Mouse (Mus musculus) cerebellum, postnatal 10 days (tissue): ENCODE measurements at regions not wholly inside any gene's neighbourhood (a gene's known extent, or its start where the extent isn't known, plus 50 kb on each side); places are given as distances from the start of the nearest gene placed in this dataset.

Experiments used
- DNase-seq, 2 experiments: peaks; one replicate each; pipeline ENCODE4 v3.0.0; 2021; ENCODE audit warnings: mixed read lengths in 2 of 2

- no peak for DNase-seq
These were observed 662.9 kb downstream of the Nr4a2 start for GRCm38 (mm10) chr2:56460625-56461590.

- no peak for DNase-seq
These were observed 664.4 kb downstream of the Nr4a2 start for GRCm38 (mm10) chr2:56459430-56459829.

GRCm38 (mm10) chr2:56457594-56457993 is 666.2 kb downstream of the Nr4a2 start:
- DNase-seq, result peak; percentile 11 to 45

GRCm38 (mm10) chr2:56455856-56456395 is 667.9 kb downstream of the Nr4a2 start:
- DNase-seq, result no peak

GRCm38 (mm10) chr2:56454611-56455066 is 669.2 kb downstream of the Nr4a2 start:
- DNase-seq, result peak; percentile 57 to 64

DNA sequence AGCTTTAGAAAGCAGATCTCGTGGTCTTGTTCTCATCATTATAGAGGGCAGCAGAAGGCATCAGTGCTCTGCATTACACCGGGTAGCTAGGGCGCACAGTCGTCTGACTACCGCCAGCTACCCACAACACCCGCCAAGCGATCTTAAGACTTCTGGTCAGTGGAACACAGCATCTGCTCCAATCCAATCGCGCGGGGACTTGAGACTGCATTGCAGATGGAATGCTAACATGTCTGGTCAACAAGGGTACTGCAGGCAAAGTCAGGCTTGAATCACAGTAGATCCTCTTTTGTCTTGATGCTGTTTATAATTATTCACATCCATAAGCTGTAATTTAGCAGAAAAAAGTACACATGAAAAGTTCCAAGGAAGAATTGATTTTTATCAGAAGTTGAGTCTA is 682.9 kb downstream of the Nr4a2 start:
- no peak for DNase-seq
